Mouse (Mus musculus) lung, postnatal 14 days (tissue): ENCODE results near the gene R3hdml.
A peak's percentile ranks its signal among the peaks of the same experiment; 100 is the strongest.
"Not testable (repeated sequence)": the region's sequence is repeated elsewhere in the genome, so short reads cannot be mapped to it uniquely, and the experiment has no call there.

Source experiments
- DNase-seq: peaks from one replicate; pipeline ENCODE4 v3.0.0; 2021

The R3hdml gene

GRCm38 (mm10) chr2:163492018-163492417, at the start of gene R3hdml:
Gene R3hdml, plus strand, starts transcription at chr2:163492318.
- no peak for DNase-seq

GRCm38 (mm10) chr2:163443543-163443942, 48.6 kb upstream of the R3hdml start:
- no peak for DNase-seq

GRCm38 (mm10) chr2:163444017-163444416, 48.1 kb upstream of the R3hdml start:
- DNase-seq, result no peak

GRCm38 (mm10) chr2:163447375-163447774, 44.7 kb upstream of the R3hdml start:
- no peak for DNase-seq

- no peak for DNase-seq
These were observed 42.8 kb upstream of the R3hdml start for GRCm38 (mm10) chr2:163449276-163449675.

GRCm38 (mm10) chr2:163450668-163451295, 41.3 kb upstream of the R3hdml start:
- DNase-seq, result no peak

- DNase-seq, result no peak
These were observed 39.4 kb upstream of the R3hdml start for GRCm38 (mm10) chr2:163452738-163453137.

GRCm38 (mm10) chr2:163453378-163453777, 38.7 kb upstream of the R3hdml start:
- no peak for DNase-seq

GRCm38 (mm10) chr2:163458539-163459265, 33.4 kb upstream of the R3hdml start:
- peak; percentile 28 for DNase-seq

- no peak for DNase-seq
These were observed 32.7 kb upstream of the R3hdml start for GRCm38 (mm10) chr2:163459380-163459779.

- DNase-seq, result no peak
These were observed 31.5 kb upstream of the R3hdml start for GRCm38 (mm10) chr2:163460622-163461021.

- DNase-seq, result not testable (repeated sequence)
These were observed 30.8 kb upstream of the R3hdml start for GRCm38 (mm10) chr2:163461307-163461706.

GRCm38 (mm10) chr2:163462386-163462785, 29.7 kb upstream of the R3hdml start:
- no peak for DNase-seq

- no peak for DNase-seq
These were observed 29.3 kb upstream of the R3hdml start for GRCm38 (mm10) chr2:163462801-163463200.

- DNase-seq, result no peak
These were observed 28.8 kb upstream of the R3hdml start for GRCm38 (mm10) chr2:163463251-163463769.

- no peak for DNase-seq
These were observed 28.1 kb upstream of the R3hdml start for GRCm38 (mm10) chr2:163463998-163464397.

GRCm38 (mm10) chr2:163464562-163464961, 27.6 kb upstream of the R3hdml start:
- DNase-seq, result peak; percentile 29

GRCm38 (mm10) chr2:163466771-163467170, 25.3 kb upstream of the R3hdml start:
- DNase-seq, result peak; percentile 39

- DNase-seq, result no peak
These were observed 24.5 kb upstream of the R3hdml start for GRCm38 (mm10) chr2:163467585-163467984.

- DNase-seq, result no peak
These were observed 23.3 kb upstream of the R3hdml start for GRCm38 (mm10) chr2:163468866-163469265.

- no peak for DNase-seq
These were observed 22.4 kb upstream of the R3hdml start for GRCm38 (mm10) chr2:163469711-163470110.

- DNase-seq, result no peak
These were observed 21.0 kb upstream of the R3hdml start for GRCm38 (mm10) chr2:163471136-163471535.

GRCm38 (mm10) chr2:163471710-163472465, 20.2 kb upstream of the R3hdml start:
- DNase-seq, result peak; percentile 63

- DNase-seq, result peak; percentile 96
These were observed 19.7 kb upstream of the R3hdml start, which contains the start of gene Fitm2 for GRCm38 (mm10) chr2:163472466-163472851. Gene Fitm2, minus strand, starts transcription at chr2:163472629.
